Mouse (Mus musculus) ES-Bruce4 (cell line): Measurements from ENCODE around the gene Nags.
"Not testable (repeated sequence)": the region's sequence is repeated elsewhere in the genome, so short reads cannot be mapped to it uniquely, and the experiment has no call there.

Experiments
- CTCF ChIP-seq: IDR thresholded peaks from one replicate; pipeline ENCODE4 v1.8.1; 2011; ENCODE audit warnings: low read depth, low read length
- EP300 ChIP-seq: IDR thresholded peaks from 2 replicates; pipeline ENCODE4 v1.6.1; 2011; ENCODE audit warnings: low read depth, low read length; ENCODE audit not compliant: insufficient read depth
- POLR2A ChIP-seq: IDR thresholded peaks from one replicate; pipeline ENCODE4 v1.8.1; 2011; ENCODE audit warnings: low read length; ENCODE audit not compliant: insufficient read depth

GRCm38 (mm10) chr11:102158024-102158423, 12.7 kb downstream of the Nags start:
- TF ChIP-seq CTCF, POLR2A, EP300: not testable (repeated sequence)
